In genomic region chr3:159760949-159761348, GRCm38 (mm10) we compare ENCODE assay signal across 17 mouse cellular contexts.
"Had no signal": no experiment of that assay in that cellular context is flagged by ENCODE, and none has a peak within 500 bp of the region (broad histone marks: within the 10 kb centered on the region; RNA-seq: fewer than 3 reads in every experiment).

No protein-coding gene starts in this region.

- H3K4me2 ChIP-seq: neural tube, embryonic 12.5 days; neural tube, embryonic 13.5 days; neural tube, embryonic 15.5 days; stomach, embryonic 15.5 days had no signal

- H3K27me3 ChIP-seq: neural tube, embryonic 12.5 days; neural tube, embryonic 13.5 days; neural tube, embryonic 15.5 days; stomach, embryonic 15.5 days had no signal

- H3K4me1 ChIP-seq: neural tube, embryonic 12.5 days; neural tube, embryonic 13.5 days; neural tube, embryonic 15.5 days; stomach, embryonic 15.5 days had no signal

- H3K27ac ChIP-seq: neural tube, embryonic 12.5 days; neural tube, embryonic 13.5 days; neural tube, embryonic 15.5 days; stomach, embryonic 15.5 days; stomach, postnatal 0 days had no signal

- H3K9ac ChIP-seq: neural tube, embryonic 12.5 days; neural tube, embryonic 13.5 days; neural tube, embryonic 15.5 days; stomach, embryonic 15.5 days had no signal

- H3K9me3 ChIP-seq: neural tube, embryonic 12.5 days; neural tube, embryonic 13.5 days; neural tube, embryonic 15.5 days; stomach, embryonic 15.5 days had no signal

- H3K36me3 ChIP-seq: neural tube, embryonic 12.5 days; neural tube, embryonic 13.5 days; neural tube, embryonic 15.5 days; stomach, embryonic 15.5 days had no signal

- DNase-seq: retina, postnatal 1 day; right cerebral cortex, adult 18-20 months; right cerebral cortex, postnatal 14 days; right cerebral cortex, postnatal 25 days; right cerebral cortex, postnatal 4 days; spleen, adult 18-20 months; thymus, adult 18-20 months; thymus, adult 2 months; thymus, postnatal 14 days; thymus, postnatal 25 days; thymus, postnatal 36 days; thymus, postnatal 4 days had no signal

- H3K4me3 ChIP-seq: neural tube, embryonic 12.5 days; neural tube, embryonic 13.5 days; neural tube, embryonic 15.5 days; stomach, embryonic 15.5 days had no signal
